Mouse (Mus musculus): ENCODE results near the gene Opa3. TPM values are rescaled to one million over a fixed set of nuclear protein-coding genes. Genes with fewer than 3 reads are reported as not detected.

The Opa3 gene
- total RNA-seq, 2 experiments from 2014 or later: 54.7 to 60.0 TPM

DNA sequence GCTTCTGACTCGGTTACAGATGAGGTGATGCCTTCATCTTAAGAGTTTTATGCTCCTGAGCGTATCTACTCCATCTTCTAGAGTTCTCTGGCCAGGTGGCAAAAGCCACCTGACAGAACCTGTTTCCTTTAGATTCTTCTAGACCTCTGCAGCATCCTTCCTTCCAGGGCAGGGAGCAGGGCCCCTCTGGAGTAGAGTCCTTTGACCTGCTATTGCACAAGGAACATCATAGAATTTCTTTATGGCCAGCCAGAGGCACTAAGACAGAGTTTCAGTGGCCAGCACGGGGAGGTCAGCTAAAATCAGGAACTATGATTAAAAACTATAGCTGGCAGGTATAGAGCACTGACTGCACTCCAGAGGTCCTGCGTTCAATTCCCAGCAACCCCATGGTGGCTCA, 23.9 kb downstream of the Opa3 start:
- no peak for DNase-seq

DNA sequence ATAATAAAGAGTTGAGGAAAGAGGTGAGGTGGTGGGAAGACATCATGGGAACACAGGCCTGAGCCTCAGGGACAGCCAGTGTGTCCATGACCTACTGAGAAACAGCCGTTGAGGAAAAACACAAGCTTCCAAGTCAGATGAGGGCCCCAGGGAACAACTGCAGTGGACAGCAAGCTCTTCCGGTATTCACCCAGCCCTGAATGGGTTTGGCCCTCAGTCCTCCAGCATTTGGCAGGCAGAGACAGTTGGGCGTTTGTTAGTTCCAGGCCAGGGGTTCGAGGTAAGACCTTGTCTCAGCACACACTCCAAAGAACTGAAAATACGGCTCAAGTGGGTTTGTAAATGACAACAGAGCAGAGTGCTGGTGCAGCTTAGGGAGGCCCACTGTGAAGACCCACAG, 25.3 kb downstream of the Opa3 start:
- no peak for DNase-seq

DNA sequence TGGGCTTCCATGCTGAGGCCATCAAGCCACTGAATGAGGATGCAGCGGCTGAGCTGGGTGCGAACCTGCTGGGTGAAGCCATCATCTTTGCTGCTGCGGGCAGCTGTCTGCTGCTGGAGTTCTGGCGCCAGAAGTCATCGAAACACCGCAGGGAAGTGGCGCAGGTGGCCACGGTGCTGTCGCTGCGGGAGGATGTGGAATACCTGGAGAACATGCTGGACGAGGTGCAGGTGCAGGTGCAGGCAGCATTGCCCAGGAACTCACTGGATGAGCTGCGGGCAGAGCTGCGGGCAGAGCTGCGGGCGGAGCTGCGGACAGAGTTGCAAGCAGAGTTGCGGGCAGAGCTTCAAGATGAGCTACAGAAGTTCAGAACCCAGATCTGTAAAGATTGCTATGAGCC, 27.3 kb downstream of the Opa3 start:
- DNase-seq: no peak

DNA sequence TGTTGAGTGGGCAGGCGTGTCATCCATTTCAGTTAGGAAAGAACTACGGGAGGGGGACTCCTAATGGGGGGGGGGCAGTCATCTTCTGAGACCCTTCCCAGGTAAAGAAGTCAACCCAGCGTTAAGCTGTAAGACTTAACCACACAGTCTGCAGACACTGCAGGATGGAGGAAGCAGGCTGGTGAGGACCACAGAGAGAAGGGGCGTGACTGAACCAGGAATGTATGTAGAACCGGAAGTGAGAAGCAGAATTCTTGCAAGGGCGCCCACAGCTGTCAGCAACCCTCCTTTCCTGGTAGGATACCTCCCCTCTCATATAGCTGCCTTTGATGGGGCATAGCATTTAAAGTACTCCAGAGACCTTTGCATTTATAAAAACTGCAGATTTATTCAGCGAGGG, 28.4 kb downstream of the Opa3 start:
- DNase-seq: no peak

DNA sequence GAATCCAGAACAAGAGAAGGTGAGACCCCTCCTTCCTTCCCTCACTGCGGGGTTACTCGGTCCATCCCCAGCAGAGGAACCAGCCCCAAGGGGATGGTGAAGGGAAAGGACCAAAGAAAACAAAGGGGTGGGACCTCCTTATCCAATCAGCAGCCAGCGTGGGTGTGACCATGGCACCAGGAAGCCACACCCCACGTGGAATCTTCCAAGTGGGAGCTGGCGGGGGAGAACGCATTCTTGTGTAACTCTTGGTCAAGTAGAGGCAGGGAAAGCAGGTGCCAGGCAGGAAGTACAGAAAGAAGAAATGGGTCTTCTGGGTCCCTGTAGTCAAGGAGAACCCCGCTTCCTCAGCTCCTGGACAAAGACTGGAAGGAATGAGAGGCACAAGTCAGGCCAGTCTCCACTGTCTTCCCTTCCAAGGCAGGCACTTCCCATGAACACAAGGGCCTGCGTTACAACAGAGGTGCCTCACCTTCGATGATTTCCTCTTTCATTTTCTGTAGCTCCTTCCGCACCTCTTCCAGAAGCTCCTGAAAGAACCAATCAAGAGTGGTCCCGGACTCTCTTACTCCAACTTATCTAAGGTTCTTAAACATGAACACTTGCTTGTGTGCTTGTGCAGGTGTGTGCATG, 29.4 kb downstream of the Opa3 start:
- DNase-seq: peak; percentile 73

DNA sequence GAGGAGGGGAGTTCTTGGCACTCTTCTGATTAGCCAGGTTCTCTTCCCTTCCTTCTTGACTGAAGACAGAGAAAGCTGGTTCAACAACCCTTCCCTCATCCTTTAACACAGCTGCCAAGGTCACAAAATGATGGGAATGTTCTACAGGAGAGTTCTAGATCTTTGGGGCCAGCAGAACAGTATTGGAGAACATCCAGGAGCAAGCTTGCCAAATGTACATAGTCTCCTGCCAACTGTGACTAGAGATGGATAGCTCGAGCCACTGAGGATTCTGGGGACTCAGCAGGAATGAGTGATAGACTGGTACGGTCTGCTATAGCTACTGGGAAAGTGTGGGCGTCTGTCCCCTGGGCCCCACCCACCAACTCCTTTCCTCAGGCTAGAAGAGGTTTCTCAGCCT, 30.2 kb downstream of the Opa3 start:
- DNase-seq: peak; percentile 35

DNA sequence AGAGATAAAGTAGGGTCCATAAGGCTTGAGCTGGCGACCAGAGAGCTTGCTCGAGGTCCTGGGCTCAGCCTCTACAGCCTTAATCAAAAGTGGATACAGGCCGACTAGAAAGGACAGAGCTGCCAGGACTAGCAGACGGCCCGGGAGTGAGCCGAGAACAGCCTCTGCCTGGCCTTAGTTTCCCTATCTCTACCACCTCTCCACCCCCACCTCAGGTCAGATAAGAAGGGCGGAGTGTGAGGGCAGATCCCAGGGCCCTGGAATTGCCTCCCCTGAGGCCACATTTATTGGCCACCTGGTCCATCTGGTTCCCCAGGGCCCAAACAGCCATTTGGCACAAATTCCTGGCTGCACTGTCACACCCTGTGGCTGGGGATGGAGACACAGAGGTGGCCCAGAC, 37.0 kb downstream of the Opa3 start:
- no peak for DNase-seq

DNA sequence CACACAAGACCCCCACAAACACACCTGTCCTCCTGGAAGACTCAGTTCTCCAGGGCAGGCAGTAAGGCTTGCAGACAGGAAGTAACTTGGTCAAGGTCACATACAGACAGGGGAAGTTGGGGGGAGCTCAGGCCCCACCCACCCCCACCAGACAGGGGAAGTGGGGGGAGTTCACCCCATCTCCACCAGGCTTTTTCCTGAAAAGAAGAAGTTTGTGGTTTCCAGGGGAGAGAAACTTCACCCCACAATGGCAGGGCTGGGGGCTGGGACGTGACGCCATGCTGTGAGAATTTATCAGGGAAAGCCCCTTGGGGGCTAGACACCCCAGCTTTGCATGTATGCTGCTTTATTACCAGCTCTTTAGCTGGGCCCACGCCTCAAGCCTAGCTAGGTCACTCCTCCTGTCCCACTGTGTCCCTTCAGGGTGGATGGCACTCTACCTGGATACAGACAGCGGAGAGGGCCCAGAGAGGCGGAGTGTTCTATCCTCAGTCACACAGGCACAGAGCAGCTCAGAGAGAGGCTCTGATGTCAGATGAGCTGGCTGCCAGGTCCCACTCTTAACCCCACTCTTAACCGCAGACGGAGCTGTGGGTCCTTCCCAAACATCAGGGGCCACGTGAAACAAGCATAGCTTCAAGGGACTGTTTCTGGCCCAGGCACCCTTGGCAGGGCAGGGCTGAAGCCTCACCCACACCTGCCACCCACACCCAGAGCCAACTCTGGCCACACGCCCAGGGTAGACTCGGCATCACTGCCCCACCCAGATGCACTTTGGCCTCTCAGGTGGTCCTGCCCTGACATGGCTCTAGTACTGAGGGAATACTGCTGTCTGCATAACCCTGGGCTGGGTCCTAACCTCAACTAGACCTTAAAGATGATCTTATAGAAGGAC, 38.0 kb downstream of the Opa3 start:
- peak; percentile 44 for DNase-seq

DNA sequence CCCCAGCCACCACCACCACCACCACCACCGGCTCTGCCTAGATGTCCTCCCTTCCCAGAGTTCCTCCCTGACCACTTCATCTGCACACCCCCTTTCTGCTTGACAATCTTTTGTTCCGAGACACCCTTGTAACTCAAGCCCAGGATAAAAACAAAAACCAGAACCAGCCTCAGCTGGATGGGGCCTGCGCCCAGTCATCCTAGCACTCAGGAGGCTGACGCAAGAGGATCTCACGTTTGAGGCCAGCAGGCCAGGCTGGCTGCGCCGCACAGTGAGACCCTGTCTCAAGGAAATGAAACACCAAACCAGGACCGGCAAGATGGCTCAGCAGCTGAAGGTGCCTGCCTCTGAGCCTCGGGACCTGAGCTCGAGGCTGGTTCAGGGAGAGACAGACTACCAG, 38.9 kb downstream of the Opa3 start:
- DNase-seq: no peak

DNA sequence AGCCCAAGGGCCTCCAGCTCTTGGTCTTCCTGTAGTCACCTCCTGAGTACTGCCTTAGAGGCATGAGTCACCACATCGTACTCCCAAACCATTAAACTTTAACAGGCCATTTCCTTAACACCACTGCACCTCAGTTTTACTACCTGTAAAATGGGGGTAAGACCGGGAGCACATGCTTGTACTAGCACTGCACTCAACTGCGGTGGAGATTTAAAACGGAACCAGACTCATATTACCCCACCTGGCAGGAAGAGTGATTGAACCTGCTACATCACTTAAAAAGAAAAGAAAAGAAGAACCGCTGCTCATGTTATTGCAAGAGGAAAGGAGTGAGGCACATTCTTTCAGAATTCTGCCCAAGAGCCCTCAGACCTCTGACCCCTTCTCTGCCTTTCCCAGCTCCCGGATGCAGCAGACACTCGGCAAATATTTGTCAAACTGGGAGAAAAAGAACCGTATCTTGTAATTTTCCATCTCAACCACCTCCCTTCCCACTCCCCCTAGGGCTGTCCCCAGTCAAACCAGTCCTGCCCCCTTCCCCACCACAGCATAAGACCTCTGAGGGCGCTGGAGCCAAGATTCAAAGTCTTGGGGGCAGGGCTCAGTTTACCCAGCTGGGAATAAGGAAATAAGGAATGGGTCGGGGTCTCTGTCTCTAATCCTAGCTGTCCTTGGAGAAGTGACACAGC, 41.0 kb downstream of the Opa3 start:
- no peak for DNase-seq

DNA sequence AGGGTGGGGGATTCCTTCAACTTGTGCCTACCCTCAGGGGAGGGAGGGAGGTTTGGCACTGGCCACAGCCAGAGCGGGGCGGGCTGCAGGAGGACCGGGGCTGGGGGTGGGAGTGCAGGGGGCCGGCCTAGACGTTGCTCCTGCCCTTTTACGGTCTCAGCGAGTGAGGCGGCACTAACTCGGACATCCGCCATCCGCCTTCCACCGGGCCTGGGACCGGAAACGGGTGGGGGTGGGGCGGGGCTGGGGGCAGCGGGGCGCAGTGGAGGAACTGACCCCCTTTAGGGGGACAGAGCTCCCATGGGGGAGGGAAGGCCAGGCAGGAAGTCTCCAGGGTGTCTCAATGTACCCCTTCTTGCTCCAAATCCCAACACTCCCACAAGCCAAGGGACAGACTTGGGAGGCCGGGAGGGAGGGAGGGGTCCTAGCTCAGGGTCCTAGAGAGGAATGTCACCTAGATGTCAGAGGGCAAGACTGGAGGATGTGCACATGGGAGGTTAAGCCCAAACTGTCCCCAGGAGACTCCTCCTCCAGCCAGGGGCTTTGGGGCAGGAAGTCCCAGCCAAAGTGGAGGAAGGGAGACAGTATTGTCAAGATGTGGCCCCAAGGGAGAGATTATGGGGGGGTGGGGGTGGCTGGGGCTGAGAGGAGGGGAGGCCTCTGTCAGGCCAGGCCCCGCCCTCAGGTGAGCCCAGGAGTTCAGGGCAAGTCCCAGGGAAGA, 41.7 kb downstream of the Opa3 start:
- peak; percentile 86 for DNase-seq

DNA sequence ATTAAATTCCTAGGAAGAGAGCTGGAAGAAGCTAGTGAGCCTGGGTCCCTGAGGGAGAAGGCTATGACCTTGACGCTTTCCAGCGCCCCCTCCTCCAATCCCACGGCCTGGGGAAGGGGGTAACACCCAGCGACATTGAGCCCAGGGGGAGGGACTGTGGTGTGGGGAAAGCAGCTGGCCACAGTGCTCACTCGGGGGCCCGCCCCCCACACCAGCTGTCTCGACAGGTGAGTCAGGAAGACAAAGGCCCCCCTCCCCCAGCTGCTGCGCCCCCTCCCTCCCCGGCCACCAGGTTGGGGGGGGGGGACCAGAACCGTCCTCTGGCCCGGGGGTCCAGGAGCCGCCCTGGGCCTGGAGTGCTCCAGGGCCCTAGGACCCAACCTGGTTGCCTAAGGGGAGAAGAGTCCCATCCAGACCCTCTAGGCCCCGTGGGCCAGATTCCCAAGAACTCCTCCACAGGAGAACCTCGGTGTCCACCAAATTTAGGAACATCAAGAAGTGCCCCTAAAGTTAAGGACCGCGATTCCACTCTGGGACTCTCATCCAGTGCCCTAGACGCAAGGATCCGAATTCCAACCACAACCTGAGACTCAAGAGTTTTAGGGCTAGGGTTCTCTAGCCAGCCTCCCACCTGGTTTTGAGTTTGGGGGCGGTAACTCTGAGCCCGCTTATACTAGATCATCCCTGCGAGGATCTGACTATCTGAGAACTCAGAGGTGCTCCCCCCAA, 42.5 kb downstream of the Opa3 start:
- peak; percentile 56 for DNase-seq

DNA sequence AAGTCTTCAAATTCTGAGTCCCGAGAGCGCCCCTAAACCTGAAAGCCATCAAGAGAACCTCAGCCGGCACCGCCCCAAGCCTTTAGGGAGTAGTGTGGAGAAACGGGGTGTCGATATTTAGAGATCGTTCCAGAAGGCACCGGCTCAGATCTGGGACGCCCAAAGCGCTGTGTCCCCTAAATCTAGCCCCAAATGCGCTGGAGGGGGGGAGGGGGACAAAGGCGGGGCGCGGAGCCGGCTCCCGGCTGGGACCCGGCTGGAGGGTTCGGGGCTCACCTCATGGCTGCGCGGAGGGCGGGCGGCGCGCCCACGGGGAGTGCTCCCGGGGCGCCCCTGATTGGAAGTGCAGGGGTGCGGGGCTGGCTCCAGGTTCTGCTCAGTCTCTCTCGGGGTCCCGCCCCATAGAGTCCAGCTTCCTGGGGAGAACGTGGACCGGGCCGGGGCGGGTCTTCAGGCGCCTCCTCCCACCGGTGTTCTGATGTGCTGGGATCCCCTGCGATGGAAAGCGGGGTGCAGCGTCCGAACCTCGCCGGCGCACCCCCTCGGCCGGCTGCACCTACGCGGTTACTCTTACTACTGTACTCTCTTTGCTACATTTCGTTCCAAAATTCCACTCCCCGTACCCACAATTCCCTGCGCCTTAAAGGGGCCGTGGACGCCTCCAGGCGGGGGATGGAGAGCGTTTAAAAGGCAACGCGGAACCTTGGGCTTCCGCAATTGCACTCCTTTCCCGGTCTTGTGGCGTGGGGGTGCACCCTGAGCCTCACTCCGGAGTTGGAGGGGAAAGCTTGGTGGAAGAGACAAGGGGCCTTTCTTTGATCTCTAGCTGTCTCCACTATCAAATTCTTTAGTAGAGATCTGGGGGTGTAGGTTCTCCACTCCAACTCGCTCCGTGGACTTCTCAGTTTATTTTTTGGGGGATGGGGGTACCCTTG, 43.4 kb downstream of the Opa3 start, which contains the start of gene Vasp:
TSS of gene Vasp (minus strand) at position 580 of the 935 bp plus-strand sequence.
- DNase-seq: peak; percentile 86

DNA sequence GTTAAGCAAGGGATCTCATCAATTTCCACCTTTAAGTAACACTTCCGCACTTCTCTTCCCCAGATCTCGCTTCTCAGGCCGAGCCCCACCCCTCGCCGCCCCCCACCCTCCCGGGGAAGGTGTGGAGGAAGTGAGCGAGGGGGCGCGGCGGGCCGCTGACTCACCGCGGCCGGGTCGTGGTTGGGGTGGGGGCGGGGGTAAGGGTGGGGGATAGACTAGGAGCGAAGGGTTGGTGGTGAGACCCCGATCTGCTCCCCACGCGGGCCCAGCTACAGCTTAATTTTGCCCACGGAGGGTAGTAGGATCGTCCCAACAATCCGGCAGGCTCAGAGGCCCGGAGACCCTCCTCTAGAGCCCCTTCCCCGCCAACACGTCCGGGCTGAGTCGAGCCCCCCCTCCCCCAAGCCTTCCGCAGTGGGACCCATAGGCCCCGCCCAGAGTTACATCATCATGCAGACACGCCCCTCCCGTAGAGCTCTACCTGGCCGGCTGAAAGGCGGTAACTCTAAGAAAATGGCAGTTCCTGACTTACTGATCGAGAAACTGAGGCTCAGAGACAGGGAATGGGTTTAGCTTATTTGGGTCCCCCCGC, 44.1 kb downstream of the Opa3 start:
- DNase-seq: peak; percentile 72

DNA sequence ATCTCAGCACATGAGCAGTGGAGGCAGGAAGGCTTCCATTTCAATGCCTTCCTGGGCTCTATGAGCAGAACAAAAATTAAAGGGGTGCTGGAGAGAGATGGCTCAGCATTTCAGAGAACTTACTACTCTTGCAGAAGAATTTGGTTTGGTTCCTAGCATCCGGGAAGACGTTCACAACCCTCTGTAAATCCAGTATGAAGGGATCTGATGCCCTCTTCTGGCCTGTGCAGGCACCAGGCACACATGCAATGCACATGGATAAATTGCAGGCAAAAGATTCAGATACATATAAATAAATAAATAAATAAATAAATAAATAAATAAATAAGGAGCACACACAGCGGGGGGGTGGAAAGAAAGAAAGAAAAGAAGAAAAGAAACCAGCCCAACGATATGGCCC, 48.1 kb downstream of the Opa3 start:
- no peak for DNase-seq

DNA sequence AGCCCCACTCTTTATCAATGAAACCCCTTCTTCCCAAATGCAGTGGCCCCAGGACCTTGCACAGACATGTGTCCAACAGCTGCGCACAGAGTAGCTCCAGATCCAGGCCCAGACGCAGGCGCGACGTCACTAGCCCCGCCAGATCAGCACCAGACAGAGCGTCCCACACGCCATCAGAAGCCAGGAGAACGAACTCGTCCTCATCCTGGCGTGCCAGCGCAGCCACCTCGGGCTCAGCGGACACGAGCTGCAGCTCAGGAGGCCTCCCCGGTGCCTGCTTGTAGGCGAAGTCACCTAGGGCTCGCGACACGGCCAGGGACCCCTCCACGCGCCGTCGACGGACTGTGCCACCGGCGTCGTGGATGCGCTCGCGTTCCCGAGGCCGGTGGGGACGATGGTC, 50.9 kb downstream of the Opa3 start:
- no peak for DNase-seq

DNA sequence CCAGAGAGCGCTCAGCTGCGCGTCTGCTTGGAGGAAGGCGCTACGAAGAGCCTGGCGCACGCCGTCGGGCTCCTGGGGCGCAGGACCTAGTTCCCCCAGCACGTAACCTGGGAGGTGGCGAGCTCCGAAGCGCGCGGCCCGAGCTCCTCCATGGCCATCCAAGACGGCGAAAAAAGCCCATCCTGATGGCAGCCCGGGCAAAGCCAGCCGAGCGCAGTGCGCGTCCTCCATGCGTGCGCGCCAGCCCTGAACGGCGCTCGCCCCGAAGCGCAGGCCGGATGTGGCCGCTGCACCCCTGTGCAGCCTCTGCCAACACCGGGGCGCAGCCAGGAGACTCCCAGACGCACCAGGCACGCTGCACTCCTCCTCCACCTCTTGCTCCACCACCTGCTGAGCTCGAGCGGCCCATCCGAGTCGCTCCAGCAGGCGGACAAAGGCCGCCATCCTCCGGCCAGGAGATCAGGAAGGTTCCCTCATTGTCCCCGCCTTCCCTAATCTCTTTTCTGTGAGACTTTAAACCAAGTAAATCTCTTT, 51.5 kb downstream of the Opa3 start, which contains the start of gene Ppm1n:
TSS of gene Ppm1n (minus strand) at position 484 of the 534 bp plus-strand sequence.
- DNase-seq: peak; percentile 23

DNA sequence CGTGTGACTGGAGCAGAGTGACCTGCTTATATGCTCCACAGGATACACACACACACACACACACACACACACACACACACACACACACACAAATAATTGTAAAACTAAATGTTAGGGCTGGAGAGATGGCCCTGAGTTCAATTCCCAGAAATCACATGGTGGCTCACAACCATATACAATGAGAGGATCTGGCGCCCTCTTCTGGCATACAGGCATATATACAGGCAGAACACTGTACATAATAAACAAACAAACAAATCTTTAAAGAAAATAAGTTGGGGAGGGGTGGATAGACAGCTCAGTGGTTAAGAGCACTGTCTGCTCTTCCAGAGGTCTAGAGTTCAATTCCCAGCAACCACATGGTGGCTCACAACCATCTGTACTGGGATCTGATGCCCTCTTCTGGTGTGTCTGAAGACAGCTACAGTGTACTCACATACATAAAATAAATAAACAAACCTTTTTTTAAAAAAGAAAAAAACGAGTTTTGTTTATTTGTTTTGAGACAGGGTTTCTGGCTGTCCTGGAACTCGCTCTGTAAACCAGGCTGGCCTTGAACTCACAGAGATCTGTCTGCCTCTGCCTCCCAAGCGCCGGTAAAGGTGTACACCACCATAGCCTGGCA, 53.7 kb downstream of the Opa3 start:
- DNase-seq: peak; percentile 41

DNA sequence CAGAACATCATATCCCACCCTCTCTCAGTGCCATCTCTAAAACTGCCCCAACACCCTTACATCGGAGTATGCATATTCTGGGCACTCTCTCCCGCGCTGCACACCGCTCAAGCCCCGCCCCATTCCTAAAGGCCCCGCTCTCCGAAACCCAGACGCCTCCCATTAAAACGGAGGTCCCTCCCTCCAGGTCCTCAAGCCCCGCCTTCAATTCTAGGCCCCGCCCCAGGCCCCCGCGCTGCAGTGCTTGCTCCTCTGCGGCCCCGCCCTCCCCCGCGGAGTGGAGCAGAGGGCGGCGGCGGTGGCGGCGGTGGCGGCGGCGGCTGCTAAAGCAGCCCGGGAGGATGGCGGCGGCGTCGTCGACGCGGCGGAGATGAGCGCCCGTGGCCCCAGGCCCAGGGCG, 54.3 kb downstream of the Opa3 start, which contains the start of gene Rtn2:
TSS of gene Rtn2 (plus strand) at position 240 of the 400 bp plus-strand sequence.
- peak; percentile 75 for DNase-seq

Data from heart, postnatal 4 days (tissue).